Mouse (Mus musculus): ENCODE data around the gene Ybey. TPM values are rescaled to one million over a fixed set of nuclear protein-coding genes. Genes with fewer than 3 reads are reported as not detected.

The Ybey gene
- total and polyA plus RNA-seq, 3 experiments = 2.3 to 9.7 (median 8.8) TPM

GRCm38 (mm10) chr10:76480851-76481250, 11.9 kb upstream of the Ybey start:
- H3K9me3 ChIP-seq (replicated peaks) = no peaks in the 10 kb centered on the region
- H3K27me3 ChIP-seq (ENCODE audit: insufficient read depth, low read length) = no peaks in the 10 kb centered on the region
- no peak overlapping the region for H3K4me3 ChIP-seq (ENCODE audit: low read depth, low read length)
- peaks cover 3% of the 10 kb centered on the region for H3K4me1 ChIP-seq (ENCODE audit: insufficient read depth, low read depth, low read length)
- ATAC-seq (ENCODE audit: extremely low read depth, insufficient number of reproducible peaks, low FRiP score, poor library complexity, severe bottlenecking) (no peak), DNase-seq (ENCODE audit: low spot score) (no peak)
- TF ChIP-seq CTCF (IDR thresholded peaks at IDR 0.05; ENCODE audit: low read depth, low read length) (no peak), POLR2AphosphoS5 (IDR thresholded peaks at IDR 0.05; ENCODE audit: insufficient replicate concordance, low read depth, low read length) (no peak), GATA2 (IDR thresholded peaks at IDR 0.05; ENCODE audit: borderline replicate concordance, low read depth, low read length) (no peak), TAL1 (conservative IDR thresholded peaks at IDR 0.05; ENCODE audit: low read depth, low read length) (no peak), GATA1 (IDR thresholded peaks at IDR 0.05; ENCODE audit: borderline replicate concordance, low read length) (no peak)
- peaks cover 97% of the 10 kb centered on the region for H3K36me3 ChIP-seq (replicated peaks)

- peaks cover 40% of the 10 kb centered on the region for H3K4me1 ChIP-seq (ENCODE audit: insufficient read depth, low read depth, low read length)
- no peaks in the 10 kb centered on the region for H3K9me3 ChIP-seq (replicated peaks)
- no peaks in the 10 kb centered on the region for H3K27me3 ChIP-seq (ENCODE audit: insufficient read depth, low read length)
- peaks cover 84% of the 10 kb centered on the region for H3K36me3 ChIP-seq (replicated peaks)
- TF ChIP-seq GATA1 (IDR thresholded peaks at IDR 0.05; ENCODE audit: borderline replicate concordance, low read length) = no peak
- no peak for TF ChIP-seq GATA2 (IDR thresholded peaks at IDR 0.05; ENCODE audit: borderline replicate concordance, low read depth, low read length)
- no peak for TF ChIP-seq POLR2AphosphoS5 (IDR thresholded peaks at IDR 0.05; ENCODE audit: insufficient replicate concordance, low read depth, low read length)
- no peak overlapping the region for H3K4me3 ChIP-seq (ENCODE audit: low read depth, low read length)
- no peak for ATAC-seq (ENCODE audit: extremely low read depth, insufficient number of reproducible peaks, low FRiP score, poor library complexity, severe bottlenecking)
- DNase-seq (ENCODE audit: low spot score) = no peak
These were observed 4.8 kb upstream of the Ybey start for GRCm38 (mm10) chr10:76473759-76474158.

- peaks cover 4% of the 10 kb centered on the region; the same call in 1 of the 2 replicates for H3K27me3 ChIP-seq (ENCODE audit: insufficient read depth, low read length)
- TF ChIP-seq GATA1 (IDR thresholded peaks at IDR 0.05; ENCODE audit: borderline replicate concordance, low read length) = no peak
- TF ChIP-seq GATA2 (IDR thresholded peaks at IDR 0.05; ENCODE audit: borderline replicate concordance, low read depth, low read length) = no peak
- no peak for TF ChIP-seq CTCF (IDR thresholded peaks at IDR 0.05; ENCODE audit: low read depth, low read length)
- TF ChIP-seq POLR2AphosphoS5 (IDR thresholded peaks at IDR 0.05; ENCODE audit: insufficient replicate concordance, low read depth, low read length) = no peak
- TF ChIP-seq TAL1 (conservative IDR thresholded peaks at IDR 0.05; ENCODE audit: low read depth, low read length) = no peak
- ATAC-seq (ENCODE audit: extremely low read depth, insufficient number of reproducible peaks, low FRiP score, poor library complexity, severe bottlenecking) (no peak), DNase-seq (ENCODE audit: low spot score) (no peak)
- peaks cover 62% of the 10 kb centered on the region for H3K36me3 ChIP-seq (replicated peaks)
- no peak overlapping the region for H3K4me3 ChIP-seq (ENCODE audit: low read depth, low read length)
- peaks cover 23% of the 10 kb centered on the region for H3K9me3 ChIP-seq (replicated peaks)
- peaks cover 2% of the 10 kb centered on the region for H3K4me1 ChIP-seq (ENCODE audit: insufficient read depth, low read depth, low read length)
These were observed 6.2 kb downstream of the Ybey start for GRCm38 (mm10) chr10:76462721-76463120.

- H3K4me3 ChIP-seq (ENCODE audit: low read depth, low read length) = no peak overlapping the region
- no peak for DNase-seq (ENCODE audit: low spot score)
- peaks cover 7% of the 10 kb centered on the region; the same call in 1 of the 2 replicates for H3K27me3 ChIP-seq (ENCODE audit: insufficient read depth, low read length)
- ATAC-seq (ENCODE audit: extremely low read depth, insufficient number of reproducible peaks, low FRiP score, poor library complexity, severe bottlenecking) = no peak
- H3K36me3 ChIP-seq (replicated peaks) = peaks cover 62% of the 10 kb centered on the region
- no peak for TF ChIP-seq CTCF (IDR thresholded peaks at IDR 0.05; ENCODE audit: low read depth, low read length)
- peaks cover 23% of the 10 kb centered on the region for H3K9me3 ChIP-seq (replicated peaks)
- H3K4me1 ChIP-seq (ENCODE audit: insufficient read depth, low read depth, low read length) = no peaks in the 10 kb centered on the region; the same call in 1 of the 2 replicates
These were observed 6.6 kb downstream of the Ybey start for GRCm38 (mm10) chr10:76462312-76462711.

GRCm38 (mm10) chr10:76461255-76461654, 7.7 kb downstream of the Ybey start:
- TF ChIP-seq CTCF (IDR thresholded peaks at IDR 0.05; ENCODE audit: low read depth, low read length) (no peak), TAL1 (conservative IDR thresholded peaks at IDR 0.05; ENCODE audit: low read depth, low read length) (no peak), GATA1 (IDR thresholded peaks at IDR 0.05; ENCODE audit: borderline replicate concordance, low read length) (no peak), POLR2AphosphoS5 (IDR thresholded peaks at IDR 0.05; ENCODE audit: insufficient replicate concordance, low read depth, low read length) (no peak), GATA2 (IDR thresholded peaks at IDR 0.05; ENCODE audit: borderline replicate concordance, low read depth, low read length) (no peak)
- DNase-seq (ENCODE audit: low spot score) (no peak), ATAC-seq (ENCODE audit: extremely low read depth, insufficient number of reproducible peaks, low FRiP score, poor library complexity, severe bottlenecking) (no peak)
- Histone ChIP-seq H3K4me3 (ENCODE audit: low read depth, low read length) (no peak overlapping the region), H3K27me3 (ENCODE audit: insufficient read depth, low read length) (peaks cover 13% of the 10 kb centered on the region), H3K36me3 (replicated peaks) (peaks cover 55% of the 10 kb centered on the region), H3K9me3 (replicated peaks) (peaks cover 23% of the 10 kb centered on the region), H3K4me1 (ENCODE audit: insufficient read depth, low read depth, low read length) (no peaks in the 10 kb centered on the region; the same call in 1 of the 2 replicates)

GRCm38 (mm10) chr10:76455289-76455688, 13.6 kb downstream of the Ybey start:
- Histone ChIP-seq H3K27me3 (ENCODE audit: insufficient read depth, low read length) (peaks cover 31% of the 10 kb centered on the region), H3K9me3 (replicated peaks) (peaks cover 17% of the 10 kb centered on the region), H3K4me3 (ENCODE audit: low read depth, low read length) (no peak overlapping the region), H3K4me1 (ENCODE audit: insufficient read depth, low read depth, low read length) (peaks cover 7% of the 10 kb centered on the region), H3K36me3 (replicated peaks) (peaks cover 3% of the 10 kb centered on the region)
- TF ChIP-seq CTCF (IDR thresholded peaks at IDR 0.05; ENCODE audit: low read depth, low read length) (peak; percentile 51), GATA2 (IDR thresholded peaks at IDR 0.05; ENCODE audit: borderline replicate concordance, low read depth, low read length) (no peak), POLR2AphosphoS5 (IDR thresholded peaks at IDR 0.05; ENCODE audit: insufficient replicate concordance, low read depth, low read length) (no peak)
- DNase-seq (ENCODE audit: low spot score) = no peak
- ATAC-seq (ENCODE audit: extremely low read depth, insufficient number of reproducible peaks, low FRiP score, poor library complexity, severe bottlenecking) = no peak

- Histone ChIP-seq H3K4me1 (ENCODE audit: insufficient read depth, low read depth, low read length) (peaks cover 50% of the 10 kb centered on the region), H3K4me3 (ENCODE audit: low read depth, low read length) (no peak within 1 kb of the TSS)
- TF ChIP-seq CTCF (IDR thresholded peaks at IDR 0.05; ENCODE audit: low read depth, low read length) = no peak
- no peak for TF ChIP-seq POLR2AphosphoS5 (IDR thresholded peaks at IDR 0.05; ENCODE audit: insufficient replicate concordance, low read depth, low read length)
- TF ChIP-seq GATA1 (IDR thresholded peaks at IDR 0.05; ENCODE audit: borderline replicate concordance, low read length) = no peak
- TF ChIP-seq TAL1 (conservative IDR thresholded peaks at IDR 0.05; ENCODE audit: low read depth, low read length) = no peak
- TF ChIP-seq GATA2 (IDR thresholded peaks at IDR 0.05; ENCODE audit: borderline replicate concordance, low read depth, low read length) = no peak
These were observed 20.1 kb downstream of the Ybey start, which contains the start of gene 2610028H24Rik for GRCm38 (mm10) chr10:76448851-76449250. 2610028H24Rik (plus strand) TSS chr10:76449081.

More at GRCm38 (mm10) chr10:76448851-76449250, 20.1 kb downstream of the Ybey start, which contains the start of gene 2610028H24Rik:
- DNase-seq (ENCODE audit: low spot score) = no peak
- no peak for ATAC-seq (ENCODE audit: extremely low read depth, insufficient number of reproducible peaks, low FRiP score, poor library complexity, severe bottlenecking)
- H3K9me3 ChIP-seq (replicated peaks) = no peaks in the 10 kb centered on the region
- no peaks in the 10 kb centered on the region for H3K36me3 ChIP-seq (replicated peaks)
- peaks cover 12% of the 10 kb centered on the region for H3K27me3 ChIP-seq (ENCODE audit: insufficient read depth, low read length)

All from G1E (cell line).